Mouse (Mus musculus): ENCODE measurements at regions not wholly inside any gene's neighbourhood (a gene's known extent, or its start where the extent isn't known, plus 50 kb on each side); places are given as distances from the start of the nearest gene placed in this dataset.

DNA sequence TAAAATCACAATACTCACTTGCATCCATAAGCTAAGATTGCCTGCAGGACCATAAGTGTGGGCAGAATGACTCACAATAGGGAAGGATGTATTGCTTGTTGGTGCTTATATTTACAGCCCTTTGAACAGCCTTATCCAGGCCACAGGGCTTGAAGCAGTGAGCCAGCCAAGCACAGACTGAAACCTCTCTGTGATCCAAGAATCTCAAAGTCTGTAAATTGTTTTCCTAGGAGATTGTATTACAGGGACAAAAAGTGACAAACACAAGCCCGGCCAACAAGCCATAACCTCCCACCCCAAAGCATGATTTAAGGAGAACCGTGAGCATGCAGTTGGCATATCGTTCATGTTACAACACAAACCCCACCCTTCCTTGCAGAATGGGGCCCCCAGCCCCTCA, 319.2 kb downstream of the Wdr11 start:
- no peak for DNase-seq (ENCODE audit: inconsistent age in 2 of 2, low spot score in 1 of 2)

DNA sequence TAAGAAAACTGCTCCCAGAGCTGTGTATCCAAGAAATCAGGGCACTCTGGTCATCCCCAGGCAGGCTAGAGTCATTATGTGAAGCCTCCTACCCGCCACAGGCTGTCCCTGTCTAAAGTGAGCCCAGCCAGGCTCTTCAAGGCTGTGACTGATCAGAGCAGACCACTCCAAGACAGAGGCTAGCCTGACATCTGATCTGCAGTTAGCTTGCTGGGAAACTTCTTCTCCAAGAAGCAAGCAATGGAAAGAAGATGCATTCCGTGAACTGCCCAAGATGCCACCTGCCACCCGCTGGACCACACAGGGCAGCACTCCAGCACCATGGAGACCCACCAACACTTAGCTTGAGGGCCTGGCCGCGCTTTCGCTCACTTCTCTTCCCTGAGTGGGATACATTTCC, 323.2 kb downstream of the Wdr11 start:
- no peak for DNase-seq (ENCODE audit: inconsistent age in 2 of 2, low spot score in 1 of 2)

DNA sequence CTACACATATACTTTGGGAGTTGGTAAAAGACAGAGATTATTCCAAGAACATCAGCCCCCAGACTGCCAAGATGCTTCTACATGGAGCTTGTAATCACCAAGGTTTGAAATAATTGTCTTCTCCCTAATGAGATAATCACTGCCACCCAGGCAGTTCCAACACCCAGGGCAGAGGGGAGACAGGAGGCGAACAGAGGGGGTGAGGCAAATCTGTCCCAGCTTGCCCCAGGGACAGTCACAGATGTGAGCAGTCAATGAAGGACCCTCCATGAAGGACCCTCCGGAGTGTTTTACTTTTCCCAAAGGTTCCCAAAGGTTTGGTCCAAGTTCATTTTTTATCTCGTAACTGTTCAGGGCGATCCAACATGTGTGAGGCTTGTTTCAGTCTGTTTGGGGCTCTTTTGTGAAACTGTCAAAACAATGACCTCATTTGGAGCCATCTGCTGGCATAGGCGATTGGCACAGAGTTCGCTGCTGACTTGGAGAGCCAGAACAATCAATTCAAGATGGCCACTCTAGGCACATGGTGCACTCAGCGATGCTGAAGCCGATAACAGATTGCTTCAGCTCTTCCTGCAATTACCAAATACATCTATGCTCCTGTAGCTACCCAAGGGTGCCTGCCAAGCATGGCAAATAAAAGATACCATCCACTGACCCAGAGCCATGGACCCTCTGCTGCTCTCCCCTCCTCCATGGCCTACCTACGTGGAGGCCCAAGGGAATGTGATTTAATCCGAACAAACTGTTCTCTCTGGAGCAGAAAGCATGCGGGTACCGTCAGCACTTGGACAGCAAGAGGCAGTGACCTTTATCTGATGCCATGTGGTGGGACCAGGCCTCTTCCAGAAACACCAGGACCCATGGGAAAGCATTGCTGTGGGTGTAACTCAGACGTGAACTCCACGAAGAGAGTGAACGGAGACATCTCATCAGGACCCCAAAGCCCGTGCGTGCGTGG, 326.9 kb downstream of the Wdr11 start:
- DNase-seq (ENCODE audit: inconsistent age in 2 of 2, low spot score in 1 of 2): no peak

DNA sequence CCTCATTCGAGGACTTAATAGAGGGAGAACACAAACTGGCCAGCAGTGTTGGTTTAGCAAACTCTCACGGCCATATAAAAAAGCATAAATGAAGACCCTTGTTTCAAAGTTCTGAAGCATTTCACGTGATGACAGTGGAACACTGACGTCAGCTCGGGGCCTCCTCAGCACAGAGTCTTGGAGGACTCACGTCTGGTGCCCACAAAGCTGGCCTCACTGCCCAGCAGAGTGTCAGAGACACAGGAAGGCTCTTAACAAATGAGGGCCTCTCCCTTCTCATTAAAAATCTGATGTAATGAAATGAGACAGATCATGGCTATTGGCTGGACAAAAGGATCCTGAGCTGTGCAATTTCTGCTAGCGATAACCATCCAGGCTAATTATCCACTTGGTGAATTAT, 330.6 kb downstream of the Wdr11 start:
- DNase-seq (ENCODE audit: inconsistent age in 2 of 2, low spot score in 1 of 2): no peak

DNA sequence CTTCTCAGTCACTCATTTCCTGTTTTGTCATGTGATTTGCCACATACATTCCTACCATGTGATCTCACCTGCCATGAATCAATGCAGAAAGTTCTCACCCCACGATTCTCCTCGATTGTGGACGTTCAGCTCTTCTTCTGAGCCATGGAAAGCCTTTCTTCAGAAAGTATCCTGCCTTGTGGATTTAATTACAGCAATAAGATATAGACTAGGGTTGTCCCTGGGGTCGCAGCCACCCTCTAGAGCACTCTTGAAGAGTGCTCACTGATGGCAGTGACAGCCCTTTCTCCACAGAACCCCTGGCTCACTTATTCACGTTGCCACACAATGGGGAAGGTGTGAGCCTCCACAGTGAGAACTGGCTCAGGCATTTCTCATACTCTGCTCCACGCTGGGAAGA, 345.1 kb downstream of the Wdr11 start:
- DNase-seq (ENCODE audit: inconsistent age in 2 of 2, low spot score in 1 of 2): no peak

DNA sequence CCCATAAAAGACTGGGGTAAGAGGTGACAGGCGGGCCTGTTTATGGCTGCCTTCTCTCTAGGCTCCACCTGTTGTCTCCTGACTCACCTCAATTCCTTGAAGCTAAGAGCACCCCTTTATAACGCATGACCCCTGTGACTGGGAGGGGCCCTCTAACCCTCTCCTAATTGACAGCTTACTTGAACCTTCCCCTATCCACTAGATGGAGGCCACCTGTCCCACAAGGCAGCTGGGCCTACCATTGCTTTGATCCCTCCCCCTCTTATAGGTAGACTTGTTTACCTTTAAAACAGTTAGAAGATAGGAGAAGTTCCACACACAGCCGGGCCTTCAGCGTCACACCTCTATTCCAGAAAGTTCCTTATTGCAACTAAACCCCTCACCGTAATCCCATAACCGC, 346.1 kb downstream of the Wdr11 start:
- DNase-seq (ENCODE audit: inconsistent age in 2 of 2, low spot score in 1 of 2): no peak

DNA sequence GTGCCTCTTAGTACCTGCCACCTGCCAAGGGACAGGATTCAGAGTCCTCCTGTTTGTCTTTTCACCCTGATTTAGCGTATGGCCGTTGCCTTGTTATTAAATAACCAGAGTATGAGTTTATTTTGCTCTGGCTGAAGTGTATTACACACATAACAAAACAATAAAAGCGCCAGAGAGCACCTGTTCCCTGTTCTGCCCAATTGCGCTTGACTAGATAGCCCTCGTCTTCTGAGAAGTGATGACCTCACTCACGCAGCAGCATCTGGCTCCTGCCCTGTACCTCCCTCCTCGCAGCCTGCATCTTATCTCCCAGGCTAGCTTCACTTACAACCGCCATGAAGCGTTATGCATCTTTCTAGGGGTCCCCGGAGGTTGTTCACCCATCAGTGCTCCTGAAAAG, 346.5 kb downstream of the Wdr11 start:
- no peak for DNase-seq (ENCODE audit: inconsistent age in 2 of 2, low spot score in 1 of 2)

DNA sequence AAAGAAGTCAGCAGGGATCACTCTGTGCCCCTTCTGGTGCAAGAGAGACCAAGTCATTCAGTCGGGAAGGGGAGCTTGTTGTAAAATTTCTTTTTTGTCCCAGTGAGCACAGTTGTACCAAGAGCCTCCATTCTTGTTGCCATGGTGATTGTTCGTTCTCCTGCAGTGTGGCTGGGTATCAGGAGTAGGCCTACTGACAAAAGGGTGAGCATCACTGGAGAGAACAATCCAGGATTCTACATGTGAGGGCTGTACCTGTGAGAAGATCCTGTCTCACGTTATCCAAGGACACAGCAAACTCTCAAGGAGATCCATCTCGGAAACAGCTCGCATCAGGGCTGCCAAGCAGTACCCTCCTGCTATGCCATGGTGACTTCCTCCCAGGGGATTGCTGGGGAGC, 347.6 kb downstream of the Wdr11 start:
- no peak for DNase-seq (ENCODE audit: inconsistent age in 2 of 2, low spot score in 1 of 2)

DNA sequence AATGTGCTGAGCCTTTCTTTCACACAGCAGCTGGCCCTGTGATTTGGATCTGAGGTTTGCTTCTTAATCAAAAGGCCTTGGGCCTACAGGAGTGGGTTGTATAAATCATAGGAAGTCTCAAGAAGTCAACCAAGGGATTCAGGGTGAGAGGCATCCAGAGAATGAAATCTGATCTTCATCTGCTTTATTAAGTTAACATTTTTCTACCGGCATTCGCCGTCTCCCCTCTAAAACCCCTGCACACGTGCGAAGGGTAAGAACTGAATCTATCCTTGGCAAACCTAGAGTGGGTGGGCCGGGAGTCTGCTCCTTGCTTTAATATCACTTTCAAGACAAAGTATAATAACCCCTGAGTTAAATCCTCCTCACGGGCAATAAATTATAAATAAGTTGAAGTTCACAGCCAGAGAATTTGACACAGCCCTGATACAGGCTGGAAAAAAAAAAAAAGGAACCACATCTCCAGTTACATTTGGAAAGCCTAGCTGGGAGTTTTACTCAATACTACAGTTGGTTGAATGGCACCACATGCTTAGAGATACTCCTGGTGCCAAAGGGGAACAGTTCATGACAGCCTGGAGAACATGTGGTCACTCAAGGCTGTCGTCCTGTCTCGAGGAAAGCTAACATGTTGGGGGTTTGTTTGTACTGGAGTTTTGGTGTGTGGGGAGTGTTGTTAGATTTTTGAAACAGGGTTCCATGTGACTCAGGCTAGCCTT, 349.8 kb downstream of the Wdr11 start:
- no peak for DNase-seq (ENCODE audit: inconsistent age in 2 of 2, low spot score in 1 of 2)

DNA sequence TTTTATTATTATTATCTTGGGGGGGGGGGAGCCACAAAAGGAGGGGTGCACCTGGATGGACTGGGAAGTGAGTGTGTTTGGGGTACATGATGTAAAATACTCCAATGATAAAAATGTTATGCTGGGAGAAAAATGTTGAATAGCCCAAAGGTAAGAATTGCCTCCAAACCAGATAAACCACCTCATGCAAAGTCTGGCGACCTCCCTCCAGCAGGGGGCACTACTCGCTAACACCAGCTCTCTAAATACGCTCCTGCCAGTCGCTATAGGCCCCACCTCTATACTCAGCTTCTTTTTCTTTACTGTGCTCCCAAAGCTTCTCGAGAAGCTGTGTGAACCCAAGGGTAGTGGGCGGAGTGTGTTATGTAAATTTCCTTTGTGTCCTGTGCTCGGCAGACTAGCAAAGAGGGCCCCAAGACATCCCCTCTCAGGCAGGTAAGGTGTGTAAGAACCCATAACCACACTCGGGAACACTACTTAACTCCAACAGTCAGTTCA, 357.0 kb downstream of the Wdr11 start:
- DNase-seq (ENCODE audit: inconsistent age in 2 of 2, low spot score in 1 of 2): no peak

DNA sequence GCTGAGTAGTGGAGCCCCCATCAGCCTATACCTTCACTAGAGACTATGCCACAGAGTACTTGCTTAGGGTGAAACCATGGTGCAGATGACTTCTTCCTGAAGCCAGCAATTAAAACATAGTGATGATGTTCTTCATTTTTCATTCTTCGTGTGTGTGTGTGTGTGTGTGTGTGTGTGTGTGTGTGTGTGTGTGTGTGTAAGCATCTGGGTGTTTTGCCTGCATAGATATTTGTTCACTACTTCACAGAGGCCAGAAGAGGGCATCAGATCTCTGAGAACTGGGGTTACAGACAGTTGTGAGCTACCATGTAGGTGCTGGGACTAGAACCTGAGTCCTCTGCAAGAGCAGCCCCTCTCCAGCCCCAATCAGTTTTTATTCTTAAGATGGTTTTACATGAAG, 358.8 kb downstream of the Wdr11 start:
- no peak for DNase-seq (ENCODE audit: inconsistent age in 2 of 2, low spot score in 1 of 2)

DNA sequence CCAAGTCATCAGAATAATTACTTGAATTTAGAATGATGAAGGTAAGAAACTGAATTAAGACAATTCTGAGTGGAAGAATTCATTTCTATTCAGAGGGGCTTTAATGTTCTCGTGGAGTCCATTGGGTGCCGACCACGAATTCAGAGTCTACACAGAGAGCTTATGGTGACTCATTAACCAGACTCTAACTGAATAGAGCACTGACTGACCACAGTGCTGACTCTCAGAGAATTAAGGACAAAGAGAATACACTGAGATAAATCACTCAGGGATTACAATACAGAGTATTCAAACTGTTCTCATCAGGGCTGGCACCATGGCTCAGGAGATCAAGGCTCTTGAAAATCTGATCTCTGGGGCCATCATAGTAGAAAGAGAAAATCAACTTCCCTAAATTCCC, 366.7 kb downstream of the Wdr11 start:
- DNase-seq (ENCODE audit: inconsistent age in 2 of 2, low spot score in 1 of 2): no peak

DNA sequence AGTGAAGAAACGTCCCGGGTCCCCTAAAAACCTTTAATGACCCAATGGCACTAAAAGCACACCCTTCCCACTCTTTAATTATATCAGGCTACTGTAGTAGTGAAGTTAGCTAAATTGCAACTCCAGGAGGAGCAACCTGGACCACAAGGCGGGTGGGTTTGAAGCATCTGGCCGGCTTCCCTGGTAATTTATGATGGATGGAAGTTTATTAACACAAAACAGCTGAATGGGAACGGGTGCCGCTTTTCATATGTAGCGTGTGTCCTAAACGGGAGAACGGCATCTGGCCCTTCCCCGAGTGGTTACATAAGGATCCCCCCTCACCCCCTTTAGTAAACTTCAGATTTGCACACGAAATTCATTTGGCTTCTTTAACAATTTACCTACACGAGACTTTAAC, 370.9 kb downstream of the Wdr11 start:
- DNase-seq (ENCODE audit: inconsistent age in 2 of 2, low spot score in 1 of 2): no peak

DNA sequence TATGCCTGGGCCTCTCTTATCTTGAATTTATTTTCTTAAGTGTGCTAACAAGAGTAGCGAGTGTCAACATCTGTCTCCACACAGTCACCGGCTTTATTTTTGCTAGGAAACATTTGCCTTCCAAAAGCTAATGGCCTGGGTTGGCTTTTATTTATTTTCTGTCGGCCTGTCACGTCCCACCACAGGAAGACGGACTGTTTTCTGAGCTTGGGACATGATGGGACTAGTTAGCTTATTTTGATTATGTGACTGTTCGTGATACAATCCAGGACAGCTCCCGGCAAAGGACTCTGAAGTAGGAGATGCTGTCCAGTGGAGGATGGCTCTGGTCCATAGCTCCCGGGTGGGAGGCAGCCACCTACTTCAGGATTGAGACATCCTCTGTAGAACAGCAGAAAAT, 372.5 kb downstream of the Wdr11 start:
- DNase-seq (ENCODE audit: inconsistent age in 2 of 2, low spot score in 1 of 2): no peak

DNA sequence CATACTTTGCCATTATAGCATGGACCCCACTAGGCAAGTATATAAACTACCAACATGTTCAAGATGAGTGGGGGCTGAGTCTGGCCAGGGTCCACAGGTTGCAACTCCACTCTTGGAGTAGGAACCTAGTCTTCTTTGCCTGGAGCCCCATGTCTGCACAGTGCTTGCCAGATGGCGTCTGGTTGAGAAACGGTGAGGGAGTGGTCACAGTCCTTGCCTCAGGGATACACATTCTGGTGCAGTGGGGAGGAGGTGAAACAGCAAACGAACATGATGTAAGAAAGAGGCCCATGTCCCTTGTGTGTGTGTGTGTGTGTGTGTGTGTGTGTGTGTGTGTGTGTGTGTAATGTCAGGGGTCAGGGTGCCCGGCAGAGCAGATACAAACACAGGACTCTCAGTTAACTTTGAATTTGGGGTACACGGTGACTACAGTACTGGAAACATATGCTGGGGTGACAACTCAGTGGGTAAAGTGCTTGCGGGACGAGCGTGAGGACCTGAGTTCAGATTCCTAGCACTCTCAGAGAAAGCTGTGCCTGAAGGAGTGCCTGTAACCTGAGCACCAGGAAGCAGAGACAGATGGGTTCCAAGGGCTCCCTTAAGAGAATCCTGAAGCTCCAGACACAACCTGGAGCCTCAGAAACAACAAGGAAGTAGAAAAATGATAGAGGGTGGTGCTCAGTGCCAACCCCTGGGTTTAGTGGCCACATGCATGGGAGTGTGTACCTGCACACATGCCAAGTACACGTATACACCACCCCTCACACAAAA, 373.8 kb downstream of the Wdr11 start:
- peak in 1 of 2 experiments; percentile 50 for DNase-seq (ENCODE audit: inconsistent age in 2 of 2, low spot score in 1 of 2)

DNA sequence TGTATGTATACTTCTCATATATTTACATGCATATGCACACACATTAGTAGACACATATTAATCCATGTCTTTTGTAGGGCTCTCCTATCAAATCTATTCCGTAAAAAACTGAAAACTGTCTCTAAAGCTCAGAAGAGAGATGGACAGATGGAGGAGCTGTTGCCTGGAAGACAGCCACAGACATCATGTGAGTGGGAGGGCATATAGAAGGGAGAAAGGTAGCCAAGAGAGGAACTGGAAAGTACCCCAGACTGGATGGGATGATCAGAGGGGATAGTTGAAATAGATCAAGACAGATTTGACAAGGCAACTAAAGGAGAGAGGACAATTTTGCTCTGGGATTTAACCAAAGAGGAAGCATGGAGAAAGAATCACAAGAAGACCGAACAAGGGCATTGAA, 375.1 kb downstream of the Wdr11 start:
- DNase-seq (ENCODE audit: inconsistent age in 2 of 2, low spot score in 1 of 2): no peak

DNA sequence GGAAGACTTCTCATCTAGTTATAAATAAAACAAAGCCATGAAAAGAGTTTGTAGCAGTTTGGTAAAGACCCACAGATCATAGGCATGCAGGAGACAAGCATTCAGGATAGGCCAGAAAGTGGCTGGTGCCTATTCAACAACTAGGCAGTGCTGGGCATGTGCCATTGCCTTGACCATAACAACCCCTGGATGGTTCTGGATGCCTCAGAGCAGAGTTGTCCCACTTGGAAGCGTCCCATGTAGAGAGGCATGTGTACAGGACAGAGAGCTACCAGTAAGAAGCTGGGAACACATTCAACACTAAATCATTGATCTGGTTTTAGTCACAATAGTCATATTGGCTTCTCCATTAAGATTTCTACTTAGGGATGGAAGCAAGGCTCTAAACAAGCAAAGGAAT, 378.5 kb downstream of the Wdr11 start:
- peak; percentile 42 to 77 for DNase-seq (ENCODE audit: inconsistent age in 2 of 2, low spot score in 1 of 2)

DNA sequence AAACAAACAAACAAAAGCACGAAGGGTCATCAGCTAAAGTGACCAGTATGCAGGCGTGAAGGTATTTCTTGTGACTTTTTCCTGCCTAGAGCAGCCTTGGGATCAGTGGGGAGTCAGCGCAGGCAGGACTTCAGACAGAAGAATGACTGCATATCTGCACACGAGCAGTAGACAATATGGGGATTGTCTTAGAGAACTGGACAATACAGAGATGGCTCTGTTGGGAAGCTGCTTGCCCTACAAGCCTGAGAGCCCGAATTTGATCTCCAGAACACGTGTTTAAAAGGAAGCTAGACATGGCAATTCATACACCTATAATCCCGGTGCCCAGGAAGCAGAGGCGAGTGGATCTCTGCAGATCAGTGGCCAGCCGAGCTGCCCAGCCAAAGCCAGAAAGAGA, 382.5 kb downstream of the Wdr11 start:
- DNase-seq (ENCODE audit: inconsistent age in 2 of 2, low spot score in 1 of 2): no peak

DNA sequence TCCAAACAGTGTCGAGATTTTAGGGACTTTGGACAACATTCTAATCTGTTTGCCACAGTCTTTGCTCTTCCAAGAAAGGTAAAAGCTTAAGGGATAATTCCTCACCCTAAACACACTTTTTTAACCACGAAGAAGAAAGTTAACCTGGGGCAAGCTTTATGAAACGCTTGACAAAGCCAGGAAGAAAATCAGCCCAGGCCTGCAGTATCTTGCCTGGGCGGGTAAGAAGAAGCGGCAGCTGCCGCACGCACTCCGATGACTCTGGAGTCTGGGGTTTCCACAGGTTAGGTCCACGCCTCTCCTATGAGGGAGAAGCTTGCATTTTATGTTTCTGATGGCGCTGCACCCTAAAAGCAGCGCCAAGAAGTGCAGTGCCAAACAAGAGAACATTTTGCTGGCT, 383.2 kb downstream of the Wdr11 start:
- no peak for DNase-seq (ENCODE audit: inconsistent age in 2 of 2, low spot score in 1 of 2)

DNA sequence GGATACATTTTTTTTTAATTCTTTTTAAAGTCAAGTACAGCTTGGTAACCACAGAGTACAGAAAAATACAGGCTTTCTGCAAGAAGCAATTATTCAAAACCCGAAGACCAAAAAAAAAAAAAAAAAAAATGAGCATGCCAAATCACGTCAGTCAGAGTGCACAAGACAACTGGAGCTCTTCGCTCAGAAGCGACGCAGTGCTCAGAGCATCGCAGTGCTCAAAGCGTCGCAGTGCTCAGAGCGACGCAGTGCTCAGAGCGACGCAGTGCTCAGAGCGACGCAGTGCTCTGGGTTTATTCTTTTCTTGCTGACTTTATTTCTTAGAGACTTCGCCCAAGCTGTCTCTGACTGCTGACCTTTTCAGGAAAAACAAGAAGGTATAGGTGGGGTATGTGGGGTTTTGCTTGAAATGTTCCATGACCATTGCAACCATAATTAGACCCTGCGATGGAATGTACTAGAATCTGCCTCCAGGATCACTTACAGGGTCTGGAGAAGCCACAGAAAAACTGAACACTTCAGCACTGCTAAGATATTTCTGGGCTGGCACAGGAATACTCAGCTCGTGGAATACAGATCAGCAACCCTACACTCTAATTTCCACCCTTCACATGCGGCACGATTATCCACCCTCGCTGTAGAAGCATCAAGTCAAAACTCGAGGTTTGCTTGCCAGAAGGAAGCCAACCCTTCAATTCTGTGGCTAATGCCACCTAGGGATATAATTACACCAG, 384.3 kb downstream of the Wdr11 start:
- DNase-seq (ENCODE audit: inconsistent age in 2 of 2, low spot score in 1 of 2): no peak

DNA sequence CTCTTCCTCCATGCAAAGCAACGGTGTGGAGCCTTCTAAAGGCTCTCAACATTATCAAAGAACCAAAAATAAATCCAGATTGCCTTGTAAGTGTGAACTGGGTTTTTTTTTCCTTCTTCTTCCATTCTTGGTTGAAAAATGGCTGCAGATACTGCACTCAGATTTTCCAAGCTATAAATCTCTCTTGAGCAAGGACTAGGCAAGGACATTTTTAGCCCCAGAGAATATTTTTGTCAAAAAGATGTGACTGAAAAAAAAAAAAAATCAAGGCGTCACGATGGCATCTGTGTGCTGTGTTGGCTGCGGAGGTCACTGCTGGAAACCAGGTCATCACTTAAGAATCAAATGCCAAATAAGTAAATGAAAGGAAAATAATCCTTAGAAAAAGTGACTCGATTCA, 386.9 kb downstream of the Wdr11 start:
- DNase-seq (ENCODE audit: inconsistent age in 2 of 2, low spot score in 1 of 2): peak in 1 of 2 experiments; percentile 84

Measured in adrenal gland, adult (tissue).